Mouse (Mus musculus) Patski (cell line): Measurements from ENCODE around the gene Irak3. TPM values are rescaled to one million over a fixed set of nuclear protein-coding genes. Genes with fewer than 3 reads are reported as not detected.

Source experiments
- ATAC-seq: fragments of 100-300 bp; one replicate; pipeline ENCODE4 v1.8.0; 2021
- CTCF ChIA-PET: fragments of 350-600 bp; sonication (Branson Sonifier 250); formaldehyde crosslinking; loops from one replicate; lab custom pipeline; 2022; ENCODE audit warnings: inconsistent platforms; lab: Charles Lee
- POLR2A ChIA-PET: fragments of 350-600 bp; sonication (Branson Sonifier 250); formaldehyde crosslinking; loops from one replicate; lab custom pipeline; 2022; ENCODE audit warnings: antibody characterized with exemption, inconsistent platforms; lab: Charles Lee
- DNase-seq: peaks from one replicate; pipeline ENCODE4 v3.0.0-alpha.2; 2011; ENCODE audit warnings: low read depth, low spot score
- H3K27me3 ChIP-seq: fragments of 371-371 bp; one replicate; pipeline ENCODE4 v1.5.1; 2021
- CTCF ChIP-seq: fragments of 100-300 bp; IDR thresholded peaks from one replicate; pipeline ENCODE4 v1.5.1; 2021
- in situ Hi-C: fragments of 300-500 bp; cut with MboI; formaldehyde crosslinking; loops from 3 replicates; pipeline ENCODE4 v1.11.1; 2018; ENCODE audit warnings: low pct_unique_long_range_greater_than_20kb, mixed read lengths
- polyA plus RNA-seq: library from polyadenylated mRNA; unstranded; gene quantifications from one replicate; pipeline ENCODE4 v1.2.3, GENCODE M21; 2021

Irak3 gene
- 0.21 TPM for polyA plus RNA-seq

DNA sequence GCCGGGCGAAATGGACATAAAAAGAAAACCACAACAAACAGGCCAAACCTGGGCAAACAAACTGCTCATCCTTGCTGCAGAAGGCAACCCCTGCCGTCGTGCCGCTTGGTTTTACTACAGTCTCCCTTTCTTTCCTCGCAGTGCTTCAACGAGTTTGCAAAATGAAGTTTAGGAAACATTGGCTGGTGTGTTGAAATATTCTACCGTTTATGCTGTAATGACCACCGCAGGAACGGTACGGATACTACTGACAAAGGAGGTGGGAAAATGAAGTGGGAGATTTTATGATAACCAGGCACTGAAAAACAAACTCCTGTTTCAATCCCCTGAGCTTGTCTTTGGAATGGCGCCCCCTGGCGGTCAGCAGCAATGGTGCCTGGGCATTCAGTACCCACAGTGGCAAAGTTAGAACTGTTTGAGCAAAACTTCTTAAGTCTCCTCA lies at the start of gene Irak3:
Irak3 (minus strand) TSS at position 170 of the 442 bp plus-strand sequence.
- CTCF ChIA-PET: interaction anchor here (2.4 kb wide), 1 partner anchor 9 kb away, joined by 9 read pairs; no protein-coding TSS in a partner anchor
- H3K27me3 ChIP-seq: peaks cover 4% of the 10 kb centered on the region
- POLR2A ChIA-PET: no interaction called here
- DNase-seq (no peak), ATAC-seq (no peak)
- peak; percentile 93 for TF ChIP-seq CTCF
- in situ Hi-C loops: no loop called here

DNA sequence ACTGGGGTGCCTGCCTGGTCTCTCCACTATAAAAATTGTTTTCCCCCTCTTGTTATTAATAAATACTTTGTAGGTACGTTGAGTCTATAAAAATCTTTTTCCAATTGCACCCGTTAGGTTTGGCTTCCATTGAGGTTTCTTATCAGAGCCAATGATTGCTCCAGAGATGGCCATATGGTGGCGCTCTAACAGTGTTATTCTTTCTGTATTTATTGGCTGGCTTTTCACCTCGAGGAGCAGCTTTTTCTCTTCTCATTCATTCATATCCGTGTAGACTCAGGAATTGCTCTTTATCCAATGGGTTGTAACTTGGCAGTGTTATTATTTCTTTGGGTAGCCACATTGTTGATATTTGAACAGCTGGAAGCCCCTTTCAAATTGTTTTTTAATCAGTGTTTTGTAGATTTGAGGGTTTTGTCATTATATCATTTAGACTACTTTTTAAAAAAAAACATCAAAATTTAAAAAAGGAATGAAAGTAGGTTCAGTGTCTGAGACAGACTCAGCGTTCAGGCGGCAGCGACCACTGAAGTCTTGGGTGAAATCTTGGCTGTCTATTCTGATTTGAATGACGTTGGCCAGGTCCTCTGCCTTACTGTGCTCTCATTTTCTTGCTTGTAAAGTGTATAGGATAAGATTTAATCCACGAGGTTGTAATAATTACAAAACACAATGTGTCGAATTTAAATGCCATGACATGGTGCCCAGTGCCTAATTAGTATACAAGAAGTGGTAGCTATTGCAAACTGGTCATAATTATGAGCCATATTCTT lies 49.2 kb upstream of the Irak3 start:
- DNase-seq: no peak
- POLR2A ChIA-PET: interaction anchor here (1.0 kb wide), 1 partner anchor 12 kb away, joined by 3 read pairs; no protein-coding TSS in a partner anchor
- in situ Hi-C loops: no loop called here

DNA sequence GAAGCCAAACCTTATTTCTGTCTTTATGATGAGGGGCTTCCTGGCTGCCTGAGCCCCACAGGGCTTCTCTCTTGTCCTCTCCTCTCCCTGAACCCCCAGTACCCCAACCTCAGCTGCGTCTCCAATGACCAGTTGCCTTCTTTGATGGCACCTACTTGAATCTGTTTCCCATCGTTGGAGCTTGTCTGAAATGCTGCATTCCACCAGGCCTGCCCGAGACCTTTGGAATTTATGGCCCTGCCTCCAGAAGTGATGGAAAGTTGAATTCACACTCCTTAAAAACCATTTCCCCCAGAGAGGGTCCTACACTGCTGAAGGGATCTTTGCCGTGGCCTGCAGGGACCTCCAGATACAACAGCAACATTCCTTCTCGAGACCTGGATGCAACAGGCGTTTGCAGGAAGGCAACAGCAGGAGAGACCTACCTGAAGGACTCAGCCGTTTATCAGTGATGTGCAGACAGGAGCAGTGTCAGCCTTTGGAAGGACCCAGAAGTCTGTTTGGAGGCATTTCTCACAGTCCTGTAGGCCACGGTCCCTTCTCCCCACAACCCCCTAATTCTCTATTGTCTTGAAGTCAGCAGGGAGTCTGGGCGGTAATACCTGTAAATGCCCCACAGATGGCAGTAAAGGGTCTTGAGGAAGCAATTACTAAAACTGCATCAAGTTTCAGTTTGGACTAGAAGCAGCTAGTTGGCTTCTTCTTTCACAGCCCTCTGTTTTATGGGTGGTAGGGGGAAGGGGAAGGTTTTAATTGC lies 45.2 kb upstream of the Irak3 start:
- CTCF ChIA-PET: interaction anchor here (0.9 to 1.5 kb wide), 3 partner anchors 10 to 15 kb away, joined by 3 to 6 read pairs (median 3); no protein-coding TSS in a partner anchor
- POLR2A ChIA-PET: interaction anchor here (0.8 kb wide), 1 partner anchor 1009 kb away, joined by 3 read pairs; no protein-coding TSS in a partner anchor
- DNase-seq: no peak
- peak; percentile 78 for TF ChIP-seq CTCF
- in situ Hi-C loops: loop anchor here (5.0 to 10.0 kb wide), 2 partner anchors 625 to 1018 kb away; no protein-coding TSS in a partner anchor
- H3K27me3 ChIP-seq: peaks cover 8% of the 10 kb centered on the region
- peak; percentile 79 for ATAC-seq

More for the DNA sequence above, 49.2 kb upstream of the Irak3 start:
- no peaks in the 10 kb centered on the region for H3K27me3 ChIP-seq
- TF ChIP-seq CTCF: no peak
- CTCF ChIA-PET: interaction anchor here (1.7 to 2.0 kb wide), 3 partner anchors 8 to 625 kb away, joined by 5 to 7 read pairs (median 6); no protein-coding TSS in a partner anchor
- ATAC-seq: no peak

DNA sequence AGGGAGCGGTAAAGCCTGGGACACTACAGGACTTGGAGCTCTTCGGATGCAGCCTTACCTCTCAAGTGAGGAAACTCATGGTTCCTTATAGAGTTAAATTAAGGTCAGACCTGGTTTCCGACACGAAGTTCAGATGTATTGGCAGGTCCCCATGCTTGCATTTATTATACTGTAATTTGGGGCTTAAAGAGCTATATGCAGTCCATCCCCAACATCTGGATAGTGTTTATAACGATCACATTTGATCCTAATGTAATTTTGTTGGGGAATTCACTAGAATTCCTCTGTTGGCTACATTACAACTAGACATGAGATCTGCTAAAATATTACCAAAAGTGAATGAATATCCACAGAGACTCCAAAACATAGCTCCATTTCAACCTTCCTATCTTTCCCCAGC lies 43.8 kb upstream of the Irak3 start:
- peaks cover 16% of the 10 kb centered on the region for H3K27me3 ChIP-seq
- DNase-seq (no peak), ATAC-seq (no peak)
- ChIA-PET CTCF (interaction anchor here (0.7 to 1.5 kb wide), 3 partner anchors 12 to 26 kb away, joined by 3 to 4 read pairs (median 3); no protein-coding TSS in a partner anchor), POLR2A (no interaction called here)
- no peak for TF ChIP-seq CTCF
- in situ Hi-C loops: loop anchor here (5.0 to 10.0 kb wide), 2 partner anchors 627 to 1019 kb away; no protein-coding TSS in a partner anchor

- CTCF ChIA-PET: interaction anchor here (1.2 to 2.4 kb wide), 2 partner anchors 9 to 10 kb away, joined by 4 to 6 read pairs; no protein-coding TSS in a partner anchor
- ATAC-seq: no peak
- DNase-seq: no peak
- peaks cover 35% of the 10 kb centered on the region for H3K27me3 ChIP-seq
- TF ChIP-seq CTCF: no peak
- in situ Hi-C loops: loop anchor here (10.0 kb wide), 1 partner anchor 1022 kb away; no protein-coding TSS in a partner anchor
- POLR2A ChIA-PET: interaction anchor here (0.6 kb wide), 2 partner anchors 30 to 259 kb away, joined by 3 to 5 read pairs; no protein-coding TSS in a partner anchor
Measured at GRCm38 (mm10) chr10:120242421-120242820, 40.5 kb upstream of the Irak3 start.

DNA sequence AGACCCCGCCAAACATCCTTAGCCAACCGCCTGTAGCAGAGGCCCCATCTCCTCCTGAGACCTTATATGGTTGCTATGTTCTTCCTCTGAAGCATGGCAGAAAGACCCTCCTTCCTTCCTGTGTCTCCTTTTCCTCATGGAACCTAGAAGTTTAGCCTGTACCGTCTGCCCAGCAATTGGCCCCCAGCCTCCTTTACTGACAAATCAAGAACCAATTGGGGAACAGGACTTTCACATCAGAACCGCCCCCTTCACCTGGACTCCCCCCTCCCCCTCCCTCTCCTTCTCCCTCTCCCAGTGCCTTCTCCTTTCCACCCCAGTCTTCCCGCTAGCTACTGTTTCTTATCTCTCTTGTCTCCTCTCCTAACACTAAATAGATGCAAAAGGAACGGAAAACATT lies 37.5 kb upstream of the Irak3 start:
- DNase-seq (no peak), ATAC-seq (no peak)
- peaks cover 34% of the 10 kb centered on the region for H3K27me3 ChIP-seq
- POLR2A ChIA-PET: no interaction called here
- CTCF ChIA-PET: interaction anchor here (1.4 to 2.5 kb wide), 3 partner anchors 8 to 636 kb away, joined by 4 to 9 read pairs (median 6); no protein-coding TSS in a partner anchor
- in situ Hi-C loops: no loop called here
- no peak for TF ChIP-seq CTCF

- DNase-seq (no peak), ATAC-seq (no peak)
- no peak for TF ChIP-seq CTCF
- H3K27me3 ChIP-seq: peaks cover 34% of the 10 kb centered on the region
- in situ Hi-C loops: no loop called here
- CTCF ChIA-PET: interaction anchor here (2.2 kb wide), 1 partner anchor 33 kb away, joined by 11 read pairs; no protein-coding TSS in a partner anchor
- POLR2A ChIA-PET: no interaction called here
Measured at GRCm38 (mm10) chr10:120238241-120238640, 36.3 kb upstream of the Irak3 start.

GRCm38 (mm10) chr10:120236855-120237254 lies 34.9 kb upstream of the Irak3 start:
- peaks cover 34% of the 10 kb centered on the region for H3K27me3 ChIP-seq
- DNase-seq (no peak), ATAC-seq (no peak)
- CTCF ChIA-PET: interaction anchor here (1.2 to 2.2 kb wide), 2 partner anchors 9 to 34 kb away, joined by 3 to 11 read pairs; no protein-coding TSS in a partner anchor
- POLR2A ChIA-PET: no interaction called here
- in situ Hi-C loops: no loop called here
- no peak for TF ChIP-seq CTCF

GRCm38 (mm10) chr10:120233655-120234367 lies 31.9 kb upstream of the Irak3 start:
- ATAC-seq: no peak

More at GRCm38 (mm10) chr10:120233655-120234367, 31.9 kb upstream of the Irak3 start:
- DNase-seq: no peak
- peaks cover 16% of the 10 kb centered on the region for H3K27me3 ChIP-seq
- peak; percentile 87 for TF ChIP-seq CTCF
- in situ Hi-C loops: no loop called here
- POLR2A ChIA-PET: no interaction called here
- CTCF ChIA-PET: interaction anchor here (0.6 to 4.1 kb wide), 16 partner anchors 8 to 641 kb away, joined by 3 to 30 read pairs (median 4); no protein-coding TSS in a partner anchor
